In the genomic region with DNA sequence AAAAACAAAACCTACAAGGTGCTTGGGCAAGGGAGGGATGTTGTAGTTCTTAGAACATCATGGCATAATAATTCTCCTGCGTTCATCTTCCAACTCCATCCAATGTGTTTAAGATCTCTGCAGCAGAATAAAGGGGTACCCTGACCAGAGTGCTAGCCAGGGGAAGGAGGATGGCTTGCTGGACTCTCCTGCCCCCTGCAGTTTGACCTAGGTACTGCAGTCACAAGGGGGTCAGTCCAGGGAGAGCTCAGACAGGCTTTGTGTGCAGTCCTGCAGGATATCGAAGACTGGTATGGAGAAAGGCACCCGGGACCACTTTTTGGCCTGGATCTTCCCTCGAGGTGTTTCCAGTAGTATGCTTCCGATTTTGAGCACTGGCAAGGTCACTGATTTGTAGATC, we compare ENCODE assay signal across 7 mouse cellular contexts. TPM values are rescaled to one million over a fixed set of nuclear protein-coding genes. Genes with fewer than 3 reads are reported as not detected.
DNase-seq lines count a peak whose midpoint lies in the region; ATAC-seq and TF ChIP-seq lines count a peak whose summit lies in the region.

No protein-coding gene starts in this region.

- no peaks in the 10 kb centered on the region for H3K27me3 ChIP-seq in kidney, postnatal 0 days (ENCODE audit: insufficient read depth, low read length)
- peaks cover 1% of the 10 kb centered on the region; the same call in 1 of the 2 replicates for H3K27me3 ChIP-seq in spleen, adult 2 months (ENCODE audit: control insufficient read depth, insufficient read depth, low read length)

- peak; percentile 71 for ATAC-seq in erythroid progenitor cell, adult 5-6 weeks (replicated peaks; ENCODE audit: low FRiP score, poor library complexity, severe bottlenecking)
- ATAC-seq in kidney, postnatal 0 days (replicated peaks; ENCODE audit: low FRiP score, low read depth), result 0 out of 2 replicates have a peak, but pooled peaks have one; percentile 55

- TF ChIP-seq POLR2A in spleen, adult 2 months (IDR thresholded peaks at IDR 0.05; ENCODE audit: low read depth, low read length), result no peak

- peak; percentile 92 for TF ChIP-seq CTCF in kidney, postnatal 0 days (IDR thresholded peaks at IDR 0.05; ENCODE audit: low read depth)
- TF ChIP-seq CTCF in spleen, adult 2 months (IDR thresholded peaks at IDR 0.05; ENCODE audit: extremely low read depth, insufficient read depth, insufficient read length, insufficient replicate concordance), result peak; percentile 88; the same call in 1 of the 2 replicates

- 36% methylated on average over 5 of the region's 5 CpGs for WGBS in kidney, postnatal 0 days
- 46% methylated on average over 5 of the region's 5 CpGs for WGBS in spleen, adult 2 months

- no peak overlapping the region for H3K9ac ChIP-seq in kidney, postnatal 0 days (ENCODE audit: low read depth, low read length)

- H3K4me1 ChIP-seq in kidney, postnatal 0 days (replicated peaks; ENCODE audit: insufficient read depth, low read length), result peaks cover 6% of the 10 kb centered on the region
- peaks cover 4% of the 10 kb centered on the region; the same call in 1 of the 2 replicates for H3K4me1 ChIP-seq in spleen, adult 2 months (ENCODE audit: control insufficient read depth, insufficient read depth, insufficient read length)

- H3K4me2 ChIP-seq in kidney, postnatal 0 days (ENCODE audit: low read length), result no peak overlapping the region

- no peaks in the 10 kb centered on the region for H3K36me3 ChIP-seq in kidney, postnatal 0 days (ENCODE audit: insufficient read depth, low read length)
- peaks cover 16% of the 10 kb centered on the region for H3K36me3 ChIP-seq in spleen, adult 2 months (ENCODE audit: control insufficient read depth, insufficient read depth, low read length)

- H3K27ac ChIP-seq in kidney, postnatal 0 days, result no peak overlapping the region
- H3K27ac ChIP-seq in spleen, adult 2 months (ENCODE audit: insufficient read depth, low read length), result no peak overlapping the region

- DNase-seq in urinary bladder, adult 2 months (ENCODE audit: low spot score), result peak; percentile 56
- no peak for DNase-seq in urinary bladder, adult 18-20 months (ENCODE audit: low spot score in 2 of 2)
- DNase-seq in adrenal gland, postnatal 36 days, result peak; percentile 84
- DNase-seq in kidney, postnatal 0 days (ENCODE audit: low spot score), result peak; percentile 76
- DNase-seq in lung, postnatal 36 days, result peak; percentile 74
- peak in 1 of 2 experiments; percentile 69 for DNase-seq in spleen, adult 2 months (ENCODE audit: low read depth in 1 of 2, low spot score in 2 of 2)

- no peaks in the 10 kb centered on the region for H3K9me3 ChIP-seq in kidney, postnatal 0 days (replicated peaks; ENCODE audit: low read length)

- no peak overlapping the region for H3K4me3 ChIP-seq in kidney, postnatal 0 days (replicated peaks; ENCODE audit: low read depth, low read length)
- no peak overlapping the region for H3K4me3 ChIP-seq in spleen, adult 2 months (ENCODE audit: extremely low read depth, insufficient read depth, insufficient read length)

RNA-seq across cellular contexts. Expression of a gene that starts 2.7 kb away (rescaled TPM):
- 0.54 and 0.65 TPM in 2 replicates for polyA plus RNA-seq in urinary bladder, adult 2 months (2012; rRNA removed)
- total RNA-seq in adrenal gland, postnatal 36 days (2021), result under 1 TPM; 0.13 to 0.43 TPM
- total RNA-seq in erythroid progenitor cell, adult 5-6 weeks (2015; ENCODE audit: low replicate concordance), result not detected in 2 replicates
- not detected in 2 replicates for total RNA-seq in erythroid progenitor cell, adult 5-6 weeks (2017; ENCODE audit: low replicate concordance)
- polyA plus RNA-seq in kidney, postnatal 0 days (2015; fragmentation: Nextera tagmentation; extraction: Ambion mirVana), result 1.6 and 2.5 TPM in 2 replicates
- 0.50 and 0.60 TPM in 2 replicates for polyA plus RNA-seq in spleen, adult 2 months (2012; rRNA removed)

RNA-seq across cellular contexts. Expression of a gene that starts 9.1 kb away (rescaled TPM):
- polyA plus RNA-seq in urinary bladder, adult 2 months (2012; rRNA removed), result 5.6 and 6.5 TPM in 2 replicates
- total RNA-seq in adrenal gland, postnatal 36 days (2021), result 10 to 100 TPM; 39.5 to 60.6 TPM
- total RNA-seq in erythroid progenitor cell, adult 5-6 weeks (2015; ENCODE audit: low replicate concordance), result 6.8 and 7.5 TPM in 2 replicates
- 17.8 and 26.2 TPM in 2 replicates for total RNA-seq in erythroid progenitor cell, adult 5-6 weeks (2017; ENCODE audit: low replicate concordance)
- polyA plus RNA-seq in kidney, postnatal 0 days (2015; fragmentation: Nextera tagmentation; extraction: Ambion mirVana), result 3.3 and 3.7 TPM in 2 replicates
- 15.1 and 17.6 TPM in 2 replicates for polyA plus RNA-seq in spleen, adult 2 months (2012; rRNA removed)

RNA-seq across cellular contexts. Expression of a gene that starts 17.3 kb away (rescaled TPM):
- polyA plus RNA-seq in urinary bladder, adult 2 months (2012; rRNA removed), result 28.4 and 30.5 TPM in 2 replicates
- total RNA-seq in adrenal gland, postnatal 36 days (2021), result 10 to 100 TPM; 44.5 to 45.5 TPM
- 2.5 and 11.2 TPM in 2 replicates for total RNA-seq in erythroid progenitor cell, adult 5-6 weeks (2015; ENCODE audit: low replicate concordance)
- 1.9 and 2.6 TPM in 2 replicates for total RNA-seq in erythroid progenitor cell, adult 5-6 weeks (2017; ENCODE audit: low replicate concordance)
- 39.0 and 40.2 TPM in 2 replicates for polyA plus RNA-seq in kidney, postnatal 0 days (2015; fragmentation: Nextera tagmentation; extraction: Ambion mirVana)
- 31.1 and 39.0 TPM in 2 replicates for polyA plus RNA-seq in spleen, adult 2 months (2012; rRNA removed)

RNA-seq across cellular contexts. Expression of a gene that starts 18.7 kb away (rescaled TPM):
- polyA plus RNA-seq in urinary bladder, adult 2 months (2012; rRNA removed), result 0.11 and 0.37 TPM in 2 replicates
- total RNA-seq in adrenal gland, postnatal 36 days (2021), result not detected
- total RNA-seq in erythroid progenitor cell, adult 5-6 weeks (2015; ENCODE audit: low replicate concordance), result not detected in 2 replicates
- not detected in 2 replicates for total RNA-seq in erythroid progenitor cell, adult 5-6 weeks (2017; ENCODE audit: low replicate concordance)
- 0.37 TPM in 1 of 2 replicates, not detected in the other for polyA plus RNA-seq in kidney, postnatal 0 days (2015; fragmentation: Nextera tagmentation; extraction: Ambion mirVana)
- 0.36 TPM in 1 of 2 replicates, not detected in the other for polyA plus RNA-seq in spleen, adult 2 months (2012; rRNA removed)

RNA-seq across cellular contexts. Expression of a gene that starts 43.1 kb away (rescaled TPM):
- 148 and 160 TPM in 2 replicates for polyA plus RNA-seq in urinary bladder, adult 2 months (2012; rRNA removed)
- 100 to 1,000 TPM; 172 to 187 TPM for total RNA-seq in adrenal gland, postnatal 36 days (2021)
- total RNA-seq in erythroid progenitor cell, adult 5-6 weeks (2015; ENCODE audit: low replicate concordance), result 99.8 and 136 TPM in 2 replicates
- 80.2 and 110 TPM in 2 replicates for total RNA-seq in erythroid progenitor cell, adult 5-6 weeks (2017; ENCODE audit: low replicate concordance)
- polyA plus RNA-seq in kidney, postnatal 0 days (2015; fragmentation: Nextera tagmentation; extraction: Ambion mirVana), result 34.7 and 39.0 TPM in 2 replicates
- 183 and 200 TPM in 2 replicates for polyA plus RNA-seq in spleen, adult 2 months (2012; rRNA removed)

Comparison
In these comparisons a context has a peak if more than half of its experiments do, and no peak if none do; other contexts are left out.
1. DNase-seq: peak in urinary bladder, adult 2 months (single experiment), adrenal gland, postnatal 36 days (2 of 2), kidney, postnatal 0 days (single experiment) and lung, postnatal 36 days (single experiment); none in urinary bladder, adult 18-20 months (0 of 2).